Mouse (Mus musculus) lung, adult 18-20 months (tissue): ENCODE measurements around the gene Ndufc2.
"Not testable (repeated sequence)": the region's sequence is repeated elsewhere in the genome, so short reads cannot be mapped to it uniquely, and the experiment has no call there.

Experiments
- DNase-seq, 2 experiments: peaks; one replicate each; pipeline ENCODE4 v3.0.0; 2022; ENCODE audit warnings: mixed read lengths in 2 of 2

The Ndufc2 gene

DNA sequence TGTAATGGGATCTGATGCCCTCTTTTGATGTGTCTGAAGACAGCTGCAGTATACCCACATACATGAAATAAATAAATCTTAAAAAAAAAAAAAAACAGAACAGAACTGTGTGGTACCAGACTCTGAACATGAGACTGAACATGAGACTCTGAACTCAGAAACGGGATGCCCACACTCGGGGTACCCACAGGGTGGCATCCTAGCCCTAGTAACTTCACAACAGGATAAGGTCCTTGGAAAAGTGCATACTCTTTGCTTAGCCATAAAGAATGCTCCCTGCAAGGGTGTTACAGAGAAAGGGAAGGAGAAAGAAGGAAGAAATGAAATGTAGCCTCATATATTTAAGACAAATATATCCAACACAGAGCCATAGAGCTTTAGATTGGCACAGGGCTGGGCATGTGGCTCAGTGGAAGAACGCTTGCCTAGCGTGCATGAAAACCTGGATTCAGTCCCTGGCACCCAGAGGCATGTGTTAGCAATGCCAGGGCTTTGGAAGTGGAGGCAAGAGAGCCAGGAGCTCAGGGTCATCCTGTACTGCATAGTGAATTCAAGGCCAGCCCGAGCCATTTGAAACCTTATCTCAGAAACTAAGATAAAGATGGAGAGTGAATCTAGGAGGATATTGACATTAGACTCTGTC is 28.1 kb downstream of the Ndufc2 start:
- no peak for DNase-seq

DNA sequence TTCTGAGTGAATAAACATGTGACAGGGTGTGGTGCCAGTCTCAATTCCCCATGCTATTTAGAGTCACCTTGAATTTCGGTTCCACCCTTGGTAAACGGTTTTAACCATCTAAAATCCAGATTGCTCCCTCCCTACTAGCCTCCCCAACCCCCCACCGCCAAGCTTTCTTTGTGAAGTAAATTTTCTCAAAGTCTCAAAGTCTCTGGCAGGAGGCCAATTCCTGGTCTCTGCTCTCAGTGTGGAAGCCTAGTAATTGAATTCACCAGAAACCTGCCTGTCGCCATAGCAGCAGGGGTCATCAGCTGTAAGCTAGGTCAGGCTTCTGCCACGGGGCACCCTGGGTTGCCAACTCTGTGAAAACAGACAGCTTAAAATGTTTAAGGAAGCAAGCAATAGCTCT is 29.9 kb downstream of the Ndufc2 start:
- no peak for DNase-seq

DNA sequence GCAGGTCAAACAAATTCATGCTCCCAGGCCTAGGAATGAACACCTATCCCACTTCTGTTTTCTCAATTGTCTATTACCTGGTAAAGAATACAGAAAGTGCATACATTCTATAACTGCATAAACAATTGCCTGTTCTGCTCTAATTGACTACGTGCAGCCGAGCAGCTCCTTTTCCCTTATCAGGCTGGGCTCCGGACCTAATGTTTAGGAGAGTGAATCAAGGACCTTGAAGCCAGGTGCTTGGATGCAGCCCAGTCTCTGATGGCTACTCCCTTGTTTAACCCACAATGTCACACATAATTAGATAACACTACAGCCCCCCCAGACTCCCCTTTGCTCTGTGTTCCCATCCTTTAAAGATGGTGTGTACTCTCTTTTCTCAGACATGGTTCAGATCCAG is 33.7 kb downstream of the Ndufc2 start:
- not testable (repeated sequence) for DNase-seq

GRCm38 (mm10) chr7:97434517-97434916 is 34.7 kb downstream of the Ndufc2 start:
- no peak for DNase-seq

DNA sequence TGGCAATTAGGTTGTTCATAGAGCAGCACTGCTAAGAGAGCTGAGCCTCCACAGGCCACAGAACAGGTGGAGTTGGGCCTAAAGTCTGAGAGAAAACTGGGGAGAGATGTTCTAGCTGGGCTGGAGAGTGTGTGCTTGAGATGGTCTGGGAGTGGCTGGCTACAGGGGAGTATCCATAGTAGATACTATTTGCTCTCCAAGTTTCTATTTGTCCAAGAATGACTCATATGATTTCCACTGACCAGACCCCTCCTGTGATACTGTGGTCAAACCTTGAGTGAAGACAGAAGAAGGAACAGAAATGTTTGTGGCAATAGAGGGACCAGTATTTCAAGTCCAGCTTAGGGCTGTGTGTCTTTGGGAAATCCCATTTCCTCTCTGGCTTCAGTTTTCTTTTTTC is 39.2 kb downstream of the Ndufc2 start:
- DNase-seq = peak in 1 of 2 experiments; percentile 38

GRCm38 (mm10) chr7:97446171-97446925 is 46.5 kb downstream of the Ndufc2 start:
- DNase-seq = peak; percentile 87 to 90

DNA sequence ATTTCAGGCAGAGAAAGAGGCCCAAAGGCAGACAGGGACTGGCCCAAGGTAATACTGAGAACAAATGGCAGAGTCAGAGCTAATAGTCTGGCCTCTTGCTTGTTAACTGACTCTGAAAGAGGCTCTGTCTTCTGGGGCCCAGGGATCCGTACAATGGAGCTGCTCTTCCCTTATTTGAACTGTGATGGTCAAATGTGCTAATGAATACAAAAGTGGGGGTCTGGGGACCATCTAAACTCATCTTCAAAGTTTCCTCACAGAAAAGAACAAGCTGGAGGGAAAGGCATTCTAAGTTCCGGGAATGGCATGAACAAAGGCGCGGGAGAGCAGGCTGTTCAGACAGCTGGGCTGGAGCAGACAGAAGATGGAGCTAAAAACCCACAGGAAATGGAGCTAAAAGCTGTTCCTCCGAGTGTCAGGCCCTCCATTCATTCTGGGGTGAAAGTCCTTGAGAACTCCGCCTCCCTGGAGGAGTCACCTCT is 47.3 kb downstream of the Ndufc2 start:
- peak in 1 of 2 experiments; percentile 54 for DNase-seq

GRCm38 (mm10) chr7:97451023-97451422 is 51.2 kb downstream of the Ndufc2 start, which contains the start of gene Kctd14:
Kctd14 (plus strand) TSS chr7:97451323.
- not testable (repeated sequence) for DNase-seq

GRCm38 (mm10) chr7:97452196-97452595 is 52.4 kb downstream of the Ndufc2 start:
- DNase-seq = peak in 1 of 2 experiments; percentile 24

DNA sequence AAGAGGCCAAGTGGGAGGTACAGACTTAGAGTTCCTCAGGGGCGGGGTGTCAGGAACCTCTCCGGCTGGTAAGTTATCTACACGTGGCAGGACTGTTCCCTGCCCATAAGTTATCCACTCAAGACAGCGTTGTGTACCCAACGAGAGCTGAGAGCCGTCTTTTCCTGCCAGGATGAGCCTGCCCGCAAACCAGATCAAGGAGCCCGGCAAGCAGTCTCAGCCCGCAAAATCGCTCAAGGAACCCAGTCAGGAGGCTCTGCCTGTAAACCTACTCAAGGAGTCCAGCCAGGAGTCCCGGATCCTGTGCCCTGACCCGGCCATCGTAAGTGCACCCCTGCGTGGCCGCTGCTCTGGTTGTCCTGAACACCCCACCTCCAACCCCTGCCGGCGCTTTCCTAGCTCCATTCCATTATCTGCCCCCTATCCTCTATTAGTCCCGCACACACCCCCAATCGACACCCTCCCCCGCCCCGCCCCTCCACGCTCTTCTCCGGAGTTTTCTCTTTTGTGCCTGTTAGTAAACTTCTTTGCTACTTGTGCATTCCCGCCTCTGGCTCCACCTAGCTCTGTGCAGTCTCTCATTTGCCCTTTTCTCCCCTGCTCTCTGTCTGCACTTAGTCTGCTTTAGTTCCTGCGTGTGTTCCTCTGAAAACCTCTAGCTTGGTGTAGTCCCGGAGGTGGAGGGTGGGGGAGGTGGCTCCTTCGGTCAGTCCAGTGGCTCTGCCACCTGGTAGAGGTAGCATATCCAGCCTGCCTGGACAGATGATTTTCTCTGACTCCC is 53.5 kb downstream of the Ndufc2 start:
- peak; percentile 44 to 71 for DNase-seq

- no peak for DNase-seq
Observed at GRCm38 (mm10) chr7:97454795-97455194, 55.0 kb downstream of the Ndufc2 start.

DNA sequence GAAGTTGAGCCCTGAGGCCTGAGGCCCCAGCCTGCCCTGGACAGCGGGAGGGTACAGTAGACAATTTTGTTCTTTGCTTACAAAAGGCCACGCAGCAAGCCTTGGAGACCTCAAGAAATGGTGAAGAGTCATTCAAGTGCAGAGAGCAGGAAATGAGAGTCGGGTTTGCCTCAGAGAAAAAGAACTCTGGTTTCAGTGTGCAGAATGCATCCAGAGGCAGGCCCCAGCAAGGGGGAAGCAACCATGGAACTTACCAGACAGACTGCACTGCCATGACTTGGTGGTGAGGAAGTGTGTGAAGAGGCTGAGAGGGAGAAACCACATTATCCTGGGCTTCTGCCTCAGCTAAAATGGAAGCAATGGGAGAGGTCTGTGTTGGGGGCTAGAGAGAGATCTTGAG is 55.8 kb downstream of the Ndufc2 start:
- no peak for DNase-seq
